Mouse (Mus musculus) ES-Bruce4 (cell line): ENCODE data around the gene Th.

Experiments
- CTCF ChIP-seq: IDR thresholded peaks from one replicate; pipeline ENCODE4 v1.8.1; 2011; ENCODE audit warnings: low read depth, low read length
- EP300 ChIP-seq: IDR thresholded peaks from 2 replicates; pipeline ENCODE4 v1.6.1; 2011; ENCODE audit warnings: low read depth, low read length; ENCODE audit not compliant: insufficient read depth
- POLR2A ChIP-seq: IDR thresholded peaks from one replicate; pipeline ENCODE4 v1.8.1; 2011; ENCODE audit warnings: low read length; ENCODE audit not compliant: insufficient read depth

DNA sequence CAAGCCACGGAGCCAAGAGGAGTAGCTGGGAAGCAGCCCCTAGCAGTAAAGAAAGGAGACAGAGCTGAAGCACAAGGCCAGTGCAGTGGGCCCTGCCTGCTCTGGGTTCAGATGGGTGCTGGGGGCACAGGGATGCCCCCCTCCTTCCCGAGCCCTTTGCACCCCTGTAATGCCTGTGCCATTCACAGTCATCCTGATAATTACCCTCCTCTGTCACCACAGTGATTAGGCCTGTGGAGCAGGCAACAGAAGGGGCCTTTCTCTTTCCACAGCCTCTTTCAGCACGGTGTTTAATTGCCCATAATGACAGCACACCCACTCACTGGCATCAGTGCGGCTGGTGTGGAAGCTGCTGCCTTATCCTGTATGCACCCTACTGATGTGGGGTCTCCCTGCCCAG, 28.0 kb downstream of the Th start:
- no peak for TF ChIP-seq EP300
- TF ChIP-seq CTCF: no peak
- TF ChIP-seq POLR2A: no peak
